Mouse (Mus musculus): ENCODE results near the gene Slc37a3. TPM values are rescaled to one million over a fixed set of nuclear protein-coding genes. Genes with fewer than 3 reads are reported as not detected.
A peak's percentile ranks its signal among the peaks of the same experiment; 100 is the strongest.

Gene Slc37a3
- polyA plus RNA-seq, 1 experiment, result 13.6 TPM

DNA sequence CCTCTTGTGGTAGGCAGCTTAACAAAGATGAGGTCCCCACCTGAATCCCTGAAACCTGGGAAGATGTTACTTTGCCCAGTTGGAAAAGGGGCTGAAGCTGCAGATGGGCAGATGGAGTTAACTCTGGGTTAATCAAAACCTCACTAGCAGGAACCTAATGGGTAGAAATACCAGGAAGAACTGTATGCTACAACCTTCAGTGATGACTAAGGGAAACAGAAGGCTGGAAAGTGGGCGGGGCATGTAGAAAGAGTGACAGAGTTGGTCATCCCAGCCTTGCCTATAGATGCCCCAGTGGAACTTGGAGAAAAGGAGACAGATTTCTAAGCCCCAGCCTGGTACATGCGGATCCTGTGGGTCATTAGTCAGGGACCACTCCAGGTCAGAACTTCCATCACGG, 76.0 kb downstream of the Slc37a3 start:
- TF ChIP-seq POLR2A (IDR thresholded peaks at IDR 0.05; ENCODE audit: borderline replicate concordance, control insufficient read depth, low read depth, low read length) (no peak), CTCF (IDR thresholded peaks at IDR 0.05; ENCODE audit: control insufficient read depth, insufficient read depth, low read length) (no peak)
- H3K27ac ChIP-seq (ENCODE audit: control insufficient read depth, insufficient read depth, low read depth, low read length, poor library complexity), result no peak overlapping the region
- WGBS, result 69% methylated on average over 3 of the region's 3 CpGs
- H3K4me3 ChIP-seq (replicated peaks; ENCODE audit: control insufficient read depth, low read depth, low read length), result no peak overlapping the region
- H3K4me1 ChIP-seq (ENCODE audit: control insufficient read depth, insufficient read depth, low read length), result no peaks in the 10 kb centered on the region; the same call in 1 of the 2 replicates

DNA sequence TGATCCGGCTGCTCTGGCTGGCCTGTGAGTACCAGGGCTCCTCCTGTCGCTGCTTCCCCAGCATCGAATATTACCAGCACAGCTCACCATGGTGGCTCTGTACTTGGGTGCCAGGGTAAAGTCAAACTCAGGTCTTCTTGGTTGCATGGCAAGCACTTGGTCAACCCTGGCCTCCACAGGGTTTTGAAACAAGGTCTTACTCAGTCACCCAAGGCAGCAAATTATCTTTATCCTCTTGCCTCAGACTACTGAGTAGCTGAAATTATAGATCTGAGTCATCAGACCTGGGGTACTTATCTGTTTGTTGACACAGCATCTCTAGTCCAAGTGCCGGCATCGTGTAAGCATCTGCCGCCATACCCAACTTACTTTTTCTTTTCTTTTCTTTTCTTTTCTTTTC, 80.4 kb downstream of the Slc37a3 start:
- H3K4me1 ChIP-seq (ENCODE audit: control insufficient read depth, insufficient read depth, low read length), result no peaks in the 10 kb centered on the region; the same call in 1 of the 2 replicates
- WGBS, result 91% methylated on average over 6 of the region's 6 CpGs
- no peak for TF ChIP-seq CTCF (IDR thresholded peaks at IDR 0.05; ENCODE audit: control insufficient read depth, insufficient read depth, low read length)
- TF ChIP-seq POLR2A (IDR thresholded peaks at IDR 0.05; ENCODE audit: borderline replicate concordance, control insufficient read depth, low read depth, low read length), result no peak
- no peak overlapping the region for H3K27ac ChIP-seq (ENCODE audit: control insufficient read depth, insufficient read depth, low read depth, low read length, poor library complexity)
- no peak overlapping the region for H3K4me3 ChIP-seq (replicated peaks; ENCODE audit: control insufficient read depth, low read depth, low read length)

GRCm38 (mm10) chr6:39296474-39296873, 81.0 kb downstream of the Slc37a3 start:
- TF ChIP-seq POLR2A (IDR thresholded peaks at IDR 0.05; ENCODE audit: borderline replicate concordance, control insufficient read depth, low read depth, low read length), result no peak
- TF ChIP-seq CTCF (IDR thresholded peaks at IDR 0.05; ENCODE audit: control insufficient read depth, insufficient read depth, low read length), result no peak
- Histone ChIP-seq H3K4me3 (replicated peaks; ENCODE audit: control insufficient read depth, low read depth, low read length) (no peak overlapping the region), H3K27ac (ENCODE audit: control insufficient read depth, insufficient read depth, low read depth, low read length, poor library complexity) (no peak overlapping the region), H3K4me1 (ENCODE audit: control insufficient read depth, insufficient read depth, low read length) (no peaks in the 10 kb centered on the region; the same call in 1 of the 2 replicates)
- WGBS, result 75% methylated on average over 4 of the region's 4 CpGs

- Histone ChIP-seq H3K27ac (ENCODE audit: control insufficient read depth, insufficient read depth, low read depth, low read length, poor library complexity) (no peak overlapping the region), H3K4me1 (ENCODE audit: control insufficient read depth, insufficient read depth, low read length) (no peaks in the 10 kb centered on the region; the same call in 1 of the 2 replicates), H3K4me3 (replicated peaks; ENCODE audit: control insufficient read depth, low read depth, low read length) (no peak overlapping the region)
- 50% methylated on average over 14 of the region's 14 CpGs for WGBS
- TF ChIP-seq POLR2A (IDR thresholded peaks at IDR 0.05; ENCODE audit: borderline replicate concordance, control insufficient read depth, low read depth, low read length) (no peak), CTCF (IDR thresholded peaks at IDR 0.05; ENCODE audit: control insufficient read depth, insufficient read depth, low read length) (no peak)
These were observed 81.6 kb downstream of the Slc37a3 start for GRCm38 (mm10) chr6:39295727-39296411.

GRCm38 (mm10) chr6:39289721-39290120, 87.8 kb downstream of the Slc37a3 start:
- WGBS, result 32% methylated on average over 7 of the region's 7 CpGs
- Histone ChIP-seq H3K27ac (ENCODE audit: control insufficient read depth, insufficient read depth, low read depth, low read length, poor library complexity) (peak overlapping the region; percentile 76; the same call in 1 of the 2 replicates), H3K4me1 (ENCODE audit: control insufficient read depth, insufficient read depth, low read length) (peaks cover 6% of the 10 kb centered on the region), H3K4me3 (replicated peaks; ENCODE audit: control insufficient read depth, low read depth, low read length) (no peak overlapping the region)
- TF ChIP-seq POLR2A (IDR thresholded peaks at IDR 0.05; ENCODE audit: borderline replicate concordance, control insufficient read depth, low read depth, low read length), result no peak
- no peak for TF ChIP-seq CTCF (IDR thresholded peaks at IDR 0.05; ENCODE audit: control insufficient read depth, insufficient read depth, low read length)

GRCm38 (mm10) chr6:39287782-39288181, 89.7 kb downstream of the Slc37a3 start:
- 49% methylated on average over 3 of the region's 3 CpGs for WGBS
- TF ChIP-seq POLR2A (IDR thresholded peaks at IDR 0.05; ENCODE audit: borderline replicate concordance, control insufficient read depth, low read depth, low read length) (no peak), CTCF (IDR thresholded peaks at IDR 0.05; ENCODE audit: control insufficient read depth, insufficient read depth, low read length) (no peak)
- Histone ChIP-seq H3K4me3 (replicated peaks; ENCODE audit: control insufficient read depth, low read depth, low read length) (no peak overlapping the region), H3K4me1 (ENCODE audit: control insufficient read depth, insufficient read depth, low read length) (peaks cover 6% of the 10 kb centered on the region), H3K27ac (ENCODE audit: control insufficient read depth, insufficient read depth, low read depth, low read length, poor library complexity) (peak overlapping the region; percentile 25; the same call in 1 of the 2 replicates)

GRCm38 (mm10) chr6:39286732-39287083, 90.8 kb downstream of the Slc37a3 start:
- no peak for TF ChIP-seq CTCF (IDR thresholded peaks at IDR 0.05; ENCODE audit: control insufficient read depth, insufficient read depth, low read length)
- no peak for TF ChIP-seq POLR2A (IDR thresholded peaks at IDR 0.05; ENCODE audit: borderline replicate concordance, control insufficient read depth, low read depth, low read length)
- Histone ChIP-seq H3K4me1 (ENCODE audit: control insufficient read depth, insufficient read depth, low read length) (peaks cover 6% of the 10 kb centered on the region), H3K27ac (ENCODE audit: control insufficient read depth, insufficient read depth, low read depth, low read length, poor library complexity) (peak overlapping the region; percentile 84), H3K4me3 (replicated peaks; ENCODE audit: control insufficient read depth, low read depth, low read length) (no peak overlapping the region)
- WGBS, result 27% methylated on average over 5 of the region's 5 CpGs

DNA sequence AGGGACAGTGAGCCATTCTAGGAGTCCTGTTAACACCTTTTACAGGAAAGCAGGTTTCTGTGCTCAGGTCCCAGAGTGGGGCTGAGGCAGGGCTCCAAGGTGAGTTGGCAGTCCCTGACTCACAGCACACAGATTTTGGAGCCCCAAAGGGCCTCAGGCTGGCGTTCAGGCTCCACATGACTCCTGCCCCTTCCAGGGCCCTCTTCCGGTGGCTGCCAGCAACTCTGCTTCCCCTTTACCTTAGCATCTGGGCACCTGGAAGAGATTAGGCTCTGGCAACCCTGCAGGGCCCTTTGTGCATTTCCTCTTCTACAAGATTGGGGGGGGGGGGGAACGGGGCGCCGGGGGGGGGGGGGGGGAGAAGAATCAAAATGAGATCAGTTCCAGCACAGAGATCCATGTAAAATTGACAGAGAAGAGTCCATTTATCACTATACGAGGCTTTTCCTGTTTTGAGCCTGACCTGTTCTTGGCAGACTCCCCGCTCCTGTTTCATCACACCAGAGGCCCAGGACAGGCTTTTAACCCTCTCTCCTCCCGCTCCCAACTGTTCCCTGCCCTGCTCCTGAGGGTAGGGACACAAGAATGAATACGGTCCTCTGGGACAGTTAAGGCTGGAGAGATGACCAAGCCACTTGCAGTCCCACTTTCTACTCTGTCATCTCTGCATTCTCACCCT, 91.3 kb downstream of the Slc37a3 start:
- TF ChIP-seq CTCF (IDR thresholded peaks at IDR 0.05; ENCODE audit: control insufficient read depth, insufficient read depth, low read length) (no peak), POLR2A (IDR thresholded peaks at IDR 0.05; ENCODE audit: borderline replicate concordance, control insufficient read depth, low read depth, low read length) (no peak)
- Histone ChIP-seq H3K4me3 (replicated peaks; ENCODE audit: control insufficient read depth, low read depth, low read length) (no peak overlapping the region), H3K4me1 (ENCODE audit: control insufficient read depth, insufficient read depth, low read length) (peaks cover 6% of the 10 kb centered on the region), H3K27ac (ENCODE audit: control insufficient read depth, insufficient read depth, low read depth, low read length, poor library complexity) (peak overlapping the region; percentile 88)
- WGBS, result 17% methylated on average over 6 of the region's 9 CpGs
